Mouse (Mus musculus) cerebellum, adult (tissue): ENCODE data around the gene Chfr.
"Not testable (repeated sequence)": the region's sequence is repeated elsewhere in the genome, so short reads cannot be mapped to it uniquely, and the experiment has no call there.

Experiments used
- ATAC-seq: cut with Nextera tagmentation; 2 replicates; pipeline ENCODE4 v1.9.2; 2017; ENCODE audit warnings: mild to moderate bottlenecking, moderate library complexity, mixed read lengths; ENCODE audit not compliant: insufficient number of reproducible peaks, low FRiP score, low TSS enrichment

Gene Chfr

GRCm38 (mm10) chr5:110107581-110108304 lies 27.9 kb upstream of the Chfr start, which contains the start of gene Gtpbp6:
TSS of gene Gtpbp6 (minus strand) at chr5:110108197.
- peak; percentile 69 for ATAC-seq

GRCm38 (mm10) chr5:110108305-110108628 lies 27.4 kb upstream of the Chfr start:
- no peak for ATAC-seq

- peak; percentile 63 for ATAC-seq
Measured at GRCm38 (mm10) chr5:110109991-110110441, 25.6 kb upstream of the Chfr start, which contains the start of gene Zfp605. TSS of gene Zfp605 (plus strand) at chr5:110110092.

- not testable (repeated sequence) for ATAC-seq
Measured at GRCm38 (mm10) chr5:110122380-110122779, 13.3 kb upstream of the Chfr start.

GRCm38 (mm10) chr5:110136087-110136464 lies 434 bp downstream of the Chfr start:
- 0 out of 2 replicates have a peak, but pooled peaks have one; percentile 2 for ATAC-seq

GRCm38 (mm10) chr5:110137816-110138215 lies 2.2 kb downstream of the Chfr start:
- no peak for ATAC-seq

- no peak for ATAC-seq
Measured at GRCm38 (mm10) chr5:110139325-110139724, 3.7 kb downstream of the Chfr start.

GRCm38 (mm10) chr5:110140424-110140823 lies 4.8 kb downstream of the Chfr start:
- no peak for ATAC-seq

GRCm38 (mm10) chr5:110142309-110142708 lies 6.7 kb downstream of the Chfr start:
- no peak for ATAC-seq

- ATAC-seq, result no peak
Measured at GRCm38 (mm10) chr5:110143007-110143406, 7.4 kb downstream of the Chfr start.

- ATAC-seq, result no peak
Measured at GRCm38 (mm10) chr5:110169374-110169773, 33.7 kb downstream of the Chfr start.

GRCm38 (mm10) chr5:110176362-110177020 lies 40.8 kb downstream of the Chfr start, which contains the start of gene Golga3:
TSS of gene Golga3 (plus strand) at chr5:110176701.
- ATAC-seq, result peak; percentile 92

- peak; percentile 22; the same call in 1 of the 2 replicates for ATAC-seq
Measured at GRCm38 (mm10) chr5:110177021-110177420, 41.4 kb downstream of the Chfr start.

GRCm38 (mm10) chr5:110178628-110179027 lies 43.0 kb downstream of the Chfr start:
- ATAC-seq, result no peak

GRCm38 (mm10) chr5:110181716-110182115 lies 46.1 kb downstream of the Chfr start:
- ATAC-seq, result no peak

- no peak for ATAC-seq
Measured at GRCm38 (mm10) chr5:110203164-110203895, 67.7 kb downstream of the Chfr start.

GRCm38 (mm10) chr5:110204777-110205176 lies 69.1 kb downstream of the Chfr start:
- no peak for ATAC-seq

GRCm38 (mm10) chr5:110211312-110211711 lies 75.7 kb downstream of the Chfr start:
- no peak for ATAC-seq

GRCm38 (mm10) chr5:110216780-110217179 lies 81.1 kb downstream of the Chfr start:
- ATAC-seq, result no peak

- no peak for ATAC-seq
Measured at GRCm38 (mm10) chr5:110220331-110220730, 84.7 kb downstream of the Chfr start.
